In genomic region chr11:16977611-16978010, GRCm38 (mm10) we compare ENCODE assay signal across 12 mouse cellular contexts. TPM values are rescaled to one million over a fixed set of nuclear protein-coding genes. Genes with fewer than 3 reads are reported as not detected.
DNase-seq lines count a peak whose midpoint lies in the region; ATAC-seq and TF ChIP-seq lines count a peak whose summit lies in the region.
"Had no signal": no experiment of that assay in that cellular context is flagged by ENCODE, and none has a peak within 500 bp of the region (broad histone marks: within the 10 kb centered on the region; RNA-seq: fewer than 3 reads in every experiment).

No protein-coding gene starts in this region.

- H3K27me3 ChIP-seq in liver, embryonic 16.5 days (ENCODE audit: control insufficient read depth, insufficient read depth, low read depth, low read length) = no peaks in the 10 kb centered on the region
- H3K27me3 ChIP-seq in splenic B cell, adult 2 months (ENCODE audit: control insufficient read depth, insufficient read depth, low read length, poor library complexity, severe bottlenecking) = no peaks in the 10 kb centered on the region
- H3K27me3 ChIP-seq: forebrain, embryonic 15.5 days; limb, embryonic 15.5 days had no signal

- no peak for TF ChIP-seq CTCF in bone marrow, adult 2 months (IDR thresholded peaks at IDR 0.05; ENCODE audit: control insufficient read depth, insufficient read depth, low read length)

- H3K27ac ChIP-seq in bone marrow, adult 2 months (ENCODE audit: control insufficient read depth, insufficient read depth, low read depth, low read length, poor library complexity) = peak overlapping the region; percentile 87
- H3K27ac ChIP-seq in liver, embryonic 16.5 days (ENCODE audit: low read length) = peak overlapping the region; percentile 18; the same call in 1 of the 2 replicates
- H3K27ac ChIP-seq: forebrain, embryonic 15.5 days; hindbrain, postnatal 0 days; limb, embryonic 15.5 days had no signal

- TF ChIP-seq POLR2A in bone marrow, adult 2 months (IDR thresholded peaks at IDR 0.05; ENCODE audit: borderline replicate concordance, control insufficient read depth, low read depth, low read length) = no peak

- 20% methylated on average over 2 of the region's 2 CpGs for WGBS in bone marrow, adult 2 months
- 40% methylated on average over 2 of the region's 2 CpGs for WGBS in liver, embryonic 16.5 days (ENCODE audit: insufficient replicate concordance)

- no peak overlapping the region for H3K4me2 ChIP-seq in liver, embryonic 16.5 days (ENCODE audit: low read depth, low read length)
- H3K4me2 ChIP-seq: forebrain, embryonic 15.5 days; limb, embryonic 15.5 days had no signal

- no peak overlapping the region for H3K9ac ChIP-seq in liver, embryonic 16.5 days (ENCODE audit: low read depth, low read length)
- H3K9ac ChIP-seq: forebrain, embryonic 15.5 days; limb, embryonic 15.5 days had no signal

- H3K4me3 ChIP-seq in bone marrow, adult 2 months (replicated peaks; ENCODE audit: control insufficient read depth, low read depth, low read length) = no peak overlapping the region
- H3K4me3 ChIP-seq in liver, embryonic 16.5 days (ENCODE audit: low read depth, low read length) = no peak overlapping the region
- H3K4me3 ChIP-seq: forebrain, embryonic 15.5 days; limb, embryonic 15.5 days had no signal

- H3K9me3 ChIP-seq in liver, embryonic 16.5 days (replicated peaks; ENCODE audit: control insufficient read depth, low read length) = no peaks in the 10 kb centered on the region
- H3K9me3 ChIP-seq: forebrain, embryonic 15.5 days; limb, embryonic 15.5 days had no signal

- ATAC-seq in liver, embryonic 16.5 days (ENCODE audit: low read depth) = no peak
- ATAC-seq: forebrain, embryonic 15.5 days; hindbrain, postnatal 0 days had no signal

- DNase-seq in lung, postnatal 25 days (ENCODE audit: low spot score) = peak; percentile 17
- no peak for DNase-seq in lung, postnatal 10 days
- DNase-seq in splenic B cell, adult 2 months (ENCODE audit: low read depth, low spot score) = peak; percentile 79
- DNase-seq in embryo, embryonic 10 days (ENCODE audit: low spot score) = no peak
- DNase-seq in adipocyte (ENCODE audit: low spot score) = no peak
- DNase-seq: gastrocnemius, postnatal 10 days; thymus, postnatal 36 days had no signal

- H3K4me1 ChIP-seq in bone marrow, adult 2 months (ENCODE audit: control insufficient read depth, insufficient read depth, low read length) = peaks cover 2% of the 10 kb centered on the region
- H3K4me1 ChIP-seq in liver, embryonic 16.5 days (ENCODE audit: control insufficient read depth, low read depth, low read length) = peaks cover 3% of the 10 kb centered on the region
- H3K4me1 ChIP-seq: forebrain, embryonic 15.5 days; limb, embryonic 15.5 days had no signal

- H3K36me3 ChIP-seq in liver, embryonic 16.5 days (ENCODE audit: control insufficient read depth, insufficient read depth) = no peaks in the 10 kb centered on the region
- peaks cover 21% of the 10 kb centered on the region for H3K36me3 ChIP-seq in splenic B cell, adult 2 months (ENCODE audit: control insufficient read depth, insufficient read depth, low read length, poor library complexity, severe bottlenecking)
- H3K36me3 ChIP-seq: forebrain, embryonic 15.5 days; limb, embryonic 15.5 days had no signal

RNA-seq across cellular contexts. Expression of gene Fbxo48, which starts 26.4 kb away (rescaled TPM):
- polyA plus RNA-seq in bone marrow, adult 2 months (2011; ENCODE audit: insufficient read depth, insufficient read length, low replicate concordance, missing spikeins) = 1.9 and 4.9 TPM in 2 replicates
- 1.5 and 1.9 TPM in 2 replicates for polyA plus RNA-seq in liver, embryonic 16.5 days (2015; fragmentation: Nextera tagmentation; extraction: Ambion mirVana)

Comparison
In these comparisons a context has a peak if more than half of its experiments do, and no peak if none do; other contexts are left out.
1. DNase-seq: peak in lung, postnatal 25 days (single experiment) and splenic B cell, adult 2 months (single experiment); none in lung, postnatal 10 days (single experiment), embryo, embryonic 10 days (single experiment) and adipocyte (single experiment).